Mouse (Mus musculus): ENCODE measurements around the gene Nkx3-2. TPM values are rescaled to one million over a fixed set of nuclear protein-coding genes. Genes with fewer than 3 reads are reported as not detected.

Nkx3-2 gene
- total and polyA plus RNA-seq, 3 experiments, result not detected

- H3K9me3 ChIP-seq (replicated peaks; ENCODE audit: insufficient read depth, low read length), result no peaks in the 10 kb centered on the region
- H3K36me3 ChIP-seq (ENCODE audit: control insufficient read depth in 1 of 2, insufficient read depth in 2 of 2, low read length in 2 of 2), result no peaks in the 10 kb centered on the region
- DNase-seq (ENCODE audit: low read depth, low spot score), result no peak
- TF ChIP-seq UBTF (IDR thresholded peaks at IDR 0.05; ENCODE audit: borderline replicate concordance, insufficient read depth, low read depth, low read length) (no peak), USF1 (IDR thresholded peaks at IDR 0.05; ENCODE audit: low read depth, low read length) (no peak), MAZ (IDR thresholded peaks at IDR 0.05; ENCODE audit: low read depth, low read length) (no peak), MAX (IDR thresholded peaks at IDR 0.05; ENCODE audit: low read length) (no peak), HCFC1 (IDR thresholded peaks at IDR 0.05; ENCODE audit: low read depth, low read length) (no peak), ZMIZ1 (IDR thresholded peaks at IDR 0.05; ENCODE audit: low read depth, low read length) (no peak), CHD2 (IDR thresholded peaks at IDR 0.05; ENCODE audit: low read length) (no peak), POLR2A (IDR thresholded peaks at IDR 0.05; ENCODE audit: control insufficient read depth in 1 of 2, insufficient read depth in 1 of 2, low read depth in 1 of 2, low read length in 2 of 2, poor library complexity in 1 of 2) (no peak), ZNF384 (IDR thresholded peaks at IDR 0.05; ENCODE audit: low read depth, low read length) (no peak), SMC3 (IDR thresholded peaks at IDR 0.05; ENCODE audit: low read depth, low read length) (no peak), MEF2A (IDR thresholded peaks at IDR 0.05; ENCODE audit: extremely low read depth, insufficient replicate concordance, low read depth, low read length, poor library complexity, severe bottlenecking) (no peak), RAD21 (IDR thresholded peaks at IDR 0.05; ENCODE audit: low read depth, low read length) (no peak), GATA1 (IDR thresholded peaks at IDR 0.05; ENCODE audit: low read depth, low read length) (no peak)
- H3K27me3 ChIP-seq (ENCODE audit: control insufficient read depth in 1 of 2, insufficient read depth in 2 of 2, low read length in 2 of 2), result no peaks in the 10 kb centered on the region
- no peak overlapping the region for H3K27ac ChIP-seq (ENCODE audit: control insufficient read depth, low read depth, low read length)
- no peak overlapping the region for H3K4me3 ChIP-seq (ENCODE audit: control insufficient read depth in 1 of 2, insufficient read depth in 1 of 2, low read depth in 2 of 2, low read length in 2 of 2)
- no peaks in the 10 kb centered on the region for H3K79me2 ChIP-seq (ENCODE audit: control insufficient read depth, insufficient read depth, low read length, poor library complexity)
- no peak overlapping the region for H3K9ac ChIP-seq (ENCODE audit: control insufficient read depth, low read depth, low read length, poor library complexity, severe bottlenecking)
- H3K4me1 ChIP-seq (ENCODE audit: control insufficient read depth in 1 of 2, insufficient read depth in 2 of 2, low read length in 2 of 2), result no peaks in the 10 kb centered on the region
Measured at GRCm38 (mm10) chr5:41762141-41762946, 2.0 kb downstream of the Nkx3-2 start.

GRCm38 (mm10) chr5:41761509-41762140 is 2.7 kb downstream of the Nkx3-2 start:
- Histone ChIP-seq H3K4me1 (ENCODE audit: control insufficient read depth in 1 of 2, insufficient read depth in 2 of 2, low read length in 2 of 2) (no peaks in the 10 kb centered on the region; a peak in 1 of 4 replicates), H3K4me3 (ENCODE audit: control insufficient read depth in 1 of 2, insufficient read depth in 1 of 2, low read depth in 2 of 2, low read length in 2 of 2) (no peak overlapping the region)

More at GRCm38 (mm10) chr5:41761509-41762140, 2.7 kb downstream of the Nkx3-2 start:
- TF ChIP-seq BHLHE40 (IDR thresholded peaks at IDR 0.05; ENCODE audit: borderline replicate concordance, low read depth, low read length), result no peak
- TF ChIP-seq TBP (IDR thresholded peaks at IDR 0.05; ENCODE audit: low read depth, low read length), result no peak
- no peak for TF ChIP-seq JUND (IDR thresholded peaks at IDR 0.05; ENCODE audit: low read depth, low read length)
- no peak for TF ChIP-seq SIN3A (IDR thresholded peaks at IDR 0.05; ENCODE audit: low read length)
- no peak for TF ChIP-seq MAZ (IDR thresholded peaks at IDR 0.05; ENCODE audit: low read depth, low read length)
- no peak for TF ChIP-seq CHD2 (IDR thresholded peaks at IDR 0.05; ENCODE audit: low read length)
- no peak for TF ChIP-seq MYC (IDR thresholded peaks at IDR 0.05; ENCODE audit: low read depth, low read length)
- TF ChIP-seq MYB (IDR thresholded peaks at IDR 0.05; ENCODE audit: low read depth, low read length), result no peak
- no peak for TF ChIP-seq CHD1 (IDR thresholded peaks at IDR 0.05; ENCODE audit: low read depth, low read length)
- TF ChIP-seq RCOR1 (IDR thresholded peaks at IDR 0.05; ENCODE audit: low read depth, low read length), result no peak
- no peak for TF ChIP-seq USF1 (IDR thresholded peaks at IDR 0.05; ENCODE audit: low read depth, low read length)
- TF ChIP-seq GATA1 (IDR thresholded peaks at IDR 0.05; ENCODE audit: low read depth, low read length), result no peak
- no peak for TF ChIP-seq NRF1 (IDR thresholded peaks at IDR 0.05; ENCODE audit: insufficient read depth, low read depth, low read length, poor library complexity, severe bottlenecking)
- no peak for TF ChIP-seq ZMIZ1 (IDR thresholded peaks at IDR 0.05; ENCODE audit: low read depth, low read length)
- TF ChIP-seq ZC3H11A (IDR thresholded peaks at IDR 0.05; ENCODE audit: low read depth, low read length), result no peak
- no peak for TF ChIP-seq MAX (IDR thresholded peaks at IDR 0.05; ENCODE audit: low read length)
- Histone ChIP-seq H3K27ac (ENCODE audit: control insufficient read depth, low read depth, low read length) (no peak overlapping the region), H3K79me2 (ENCODE audit: control insufficient read depth, insufficient read depth, low read length, poor library complexity) (no peaks in the 10 kb centered on the region), H3K27me3 (ENCODE audit: control insufficient read depth in 1 of 2, insufficient read depth in 2 of 2, low read length in 2 of 2) (no peaks in the 10 kb centered on the region), H3K9me3 (replicated peaks; ENCODE audit: insufficient read depth, low read length) (no peaks in the 10 kb centered on the region), H3K36me3 (ENCODE audit: control insufficient read depth in 1 of 2, insufficient read depth in 2 of 2, low read length in 2 of 2) (no peaks in the 10 kb centered on the region; a peak in 1 of 4 replicates), H3K9ac (ENCODE audit: control insufficient read depth, low read depth, low read length, poor library complexity, severe bottlenecking) (no peak overlapping the region)
- DNase-seq (ENCODE audit: low read depth, low spot score), result no peak

Measured in MEL (cell line).